Comparison of ENCODE assay signal across 14 mouse cellular contexts in the genomic region with DNA sequence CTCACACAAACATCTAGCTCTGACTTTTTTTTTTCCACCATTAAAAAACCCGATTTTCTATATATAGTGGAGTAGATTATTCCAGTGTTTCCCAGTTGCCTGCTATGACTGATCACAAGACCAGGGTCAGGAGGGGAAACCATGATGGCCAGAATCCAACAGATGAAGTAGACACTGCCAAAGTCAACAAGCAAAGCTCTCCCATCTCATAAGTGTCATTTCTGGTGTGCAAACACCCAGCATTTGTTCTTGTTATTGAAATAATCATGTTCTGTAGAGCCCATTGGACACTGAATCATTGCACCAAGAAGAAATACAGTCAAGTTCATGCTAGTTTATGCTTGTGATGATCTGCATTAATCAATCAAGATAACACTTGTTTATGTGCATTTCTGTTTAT. TPM values are rescaled to one million over a fixed set of nuclear protein-coding genes. Genes with fewer than 3 reads are reported as not detected.
DNase-seq lines count a peak whose midpoint lies in the region.
"Had no signal": no experiment of that assay in that cellular context is flagged by ENCODE, and none has a peak within 500 bp of the region (broad histone marks: within the 10 kb centered on the region; RNA-seq: fewer than 3 reads in every experiment).

No protein-coding gene starts in this region.

- DNase-seq in adrenal gland, adult 2 months = peak; percentile 60
- DNase-seq in adrenal gland, postnatal 4 days (ENCODE audit: low spot score in 2 of 2) = no peak
- peak; percentile 95 for DNase-seq in NIH3T3 (ENCODE audit: low read depth)
- peak; percentile 54 for DNase-seq in kidney, adult 11 months
- DNase-seq in kidney, postnatal 4 days = peak; percentile 66 to 71
- no peak for DNase-seq in left cerebral cortex, postnatal 10 days (ENCODE audit: extremely low spot score in 1 of 2, low spot score in 2 of 2)
- no peak for DNase-seq in urinary bladder, postnatal 14 days (ENCODE audit: low spot score)
- DNase-seq in natural killer cell, adult 2 months (ENCODE audit: low spot score in 2 of 2) = no peak
- DNase-seq: cerebellum, adult 8-10 months had no signal

- intact Hi-C loops in left cerebral cortex, postnatal 10 days (cut with DNase I) = no loop called here

RNA-seq across cellular contexts. Expression of gene Dspp, which starts 9.1 kb away (rescaled TPM):
- not detected for total RNA-seq in adrenal gland, adult 2 months (2021)
- polyA plus RNA-seq in adrenal gland, adult 2 months (2012; rRNA removed) = not detected in 2 replicates
- not detected for total RNA-seq in adrenal gland, postnatal 4 days (2021)
- under 1 TPM in 1 of 2 experiments, not detected in 1; 0.08 TPM for total RNA-seq in left cerebral cortex, postnatal 10 days (2021)
- total RNA-seq: ES-E14; hematopoietic stem cell, adult 5-6 weeks had no signal
- polyA plus RNA-seq: embryonic facial prominence, embryonic 15.5 days; intestine, postnatal 0 days; limb, embryonic 10.5 days had no signal

RNA-seq across cellular contexts. Expression of gene Dmp1, which starts 41.0 kb away (rescaled TPM):
- under 1 TPM in 1 of 2 experiments, not detected in 1; 0.10 TPM for total RNA-seq in adrenal gland, adult 2 months (2021)
- polyA plus RNA-seq in adrenal gland, adult 2 months (2012; rRNA removed) = not detected in 2 replicates
- under 1 TPM in 1 of 2 experiments, not detected in 1; 0.11 TPM for total RNA-seq in adrenal gland, postnatal 4 days (2021)
- total RNA-seq in left cerebral cortex, postnatal 10 days (2021) = under 1 TPM; 0.73 to 0.79 TPM
- total RNA-seq: ES-E14 had no signal
- polyA plus RNA-seq: limb, embryonic 10.5 days had no signal

RNA-seq across cellular contexts. Expression of gene Sparcl1, which starts 47.9 kb away (rescaled TPM):
- 10 to 100 TPM; 30.4 to 30.6 TPM for total RNA-seq in adrenal gland, adult 2 months (2021)
- polyA plus RNA-seq in adrenal gland, adult 2 months (2012; rRNA removed) = 10.9 and 13.1 TPM in 2 replicates
- 10 to 100 TPM; 83.2 to 85.6 TPM for total RNA-seq in adrenal gland, postnatal 4 days (2021)
- 1,000 to 10,000 TPM; 1,043 to 1,055 TPM for total RNA-seq in left cerebral cortex, postnatal 10 days (2021)
- total RNA-seq: hematopoietic stem cell, adult 5-6 weeks had no signal

Comparison
In these comparisons a context has a peak if more than half of its experiments do, and no peak if none do; other contexts are left out.
1. DNase-seq: peak in adrenal gland, adult 2 months (single experiment), NIH3T3 (single experiment), kidney, adult 11 months (single experiment) and kidney, postnatal 4 days (2 of 2); none in adrenal gland, postnatal 4 days (0 of 2), left cerebral cortex, postnatal 10 days (0 of 2), urinary bladder, postnatal 14 days (single experiment) and natural killer cell, adult 2 months (0 of 2).
2. RNA of gene Sparcl1, which starts 47.9 kb away (total RNA-seq): 1,043 to 1,055 TPM in left cerebral cortex, postnatal 10 days; 83.2 to 85.6 TPM in adrenal gland, postnatal 4 days and 30.4 to 30.6 TPM in adrenal gland, adult 2 months; every median in the first group is over 10 times any median in the second.